Mouse (Mus musculus): ENCODE measurements at regions not wholly inside any gene's neighbourhood (a gene's known extent, or its start where the extent isn't known, plus 50 kb on each side); places are given as distances from the start of the nearest gene placed in this dataset.

- H3K9ac ChIP-seq (ENCODE audit: insufficient read depth, low read depth, low read length, poor library complexity, severe bottlenecking), result no peak overlapping the region
- TF ChIP-seq MAFK (IDR thresholded peaks at IDR 0.05; ENCODE audit: insufficient read depth, low read depth, low read length), result no peak
- TF ChIP-seq ZNF384 (IDR thresholded peaks at IDR 0.05; ENCODE audit: low read depth, low read length), result no peak
- TF ChIP-seq CHD2 (IDR thresholded peaks at IDR 0.05; ENCODE audit: low read depth, low read length), result no peak
- TF ChIP-seq ZC3H11A (IDR thresholded peaks at IDR 0.05; ENCODE audit: borderline replicate concordance, low read depth, low read length), result no peak
- no peak for TF ChIP-seq HCFC1 (IDR thresholded peaks at IDR 0.05; ENCODE audit: borderline replicate concordance, insufficient read depth, low read length)
- no peak overlapping the region for H3K4me3 ChIP-seq (ENCODE audit: insufficient read depth in 1 of 2, low read depth in 1 of 2, low read length in 2 of 2, poor library complexity in 1 of 2, severe bottlenecking in 1 of 2)
- H3K27ac ChIP-seq (ENCODE audit: insufficient read depth, low read depth, low read length, poor library complexity, severe bottlenecking), result no peak overlapping the region
- H3K4me1 ChIP-seq (ENCODE audit: control insufficient read depth in 2 of 2, insufficient read depth in 2 of 2, low read length in 2 of 2, poor library complexity in 1 of 2), result no peaks in the 10 kb centered on the region; a peak in 1 of 4 replicates
- in situ Hi-C loops (cut with MboI; ENCODE audit: low sequenced_read_pairs in 2 of 2, unreplicated experiment in 2 of 2), result no loop called here
- no peaks in the 10 kb centered on the region for H3K9me3 ChIP-seq (ENCODE audit: control insufficient read depth, insufficient read depth, low read depth, low read length)
- H3K36me3 ChIP-seq (ENCODE audit: control insufficient read depth, insufficient read depth, low read length, poor library complexity, severe bottlenecking), result no peaks in the 10 kb centered on the region
- DNase-seq (ENCODE audit: low read depth, low spot score), result no peak
Observed at GRCm38 (mm10) chr13:107683909-107684308, 360.3 kb upstream of the Smim15 start.

GRCm38 (mm10) chr13:107681719-107682118 lies 362.5 kb upstream of the Smim15 start:
- no peak overlapping the region for H3K4me3 ChIP-seq (ENCODE audit: insufficient read depth in 1 of 2, low read depth in 1 of 2, low read length in 2 of 2, poor library complexity in 1 of 2, severe bottlenecking in 1 of 2)
- no peak overlapping the region for H3K9ac ChIP-seq (ENCODE audit: insufficient read depth, low read depth, low read length, poor library complexity, severe bottlenecking)
- no peak for DNase-seq (ENCODE audit: low read depth, low spot score)
- H3K4me1 ChIP-seq (ENCODE audit: control insufficient read depth in 2 of 2, insufficient read depth in 2 of 2, low read length in 2 of 2, poor library complexity in 1 of 2), result peaks cover 0 to 2% of the 10 kb centered on the region in 2 experiments; a peak in 2 of 4 replicates
- no peaks in the 10 kb centered on the region for H3K9me3 ChIP-seq (ENCODE audit: control insufficient read depth, insufficient read depth, low read depth, low read length)
- H3K36me3 ChIP-seq (ENCODE audit: control insufficient read depth, insufficient read depth, low read length, poor library complexity, severe bottlenecking), result no peaks in the 10 kb centered on the region
- TF ChIP-seq CHD2 (IDR thresholded peaks at IDR 0.05; ENCODE audit: low read depth, low read length) (no peak), HCFC1 (IDR thresholded peaks at IDR 0.05; ENCODE audit: borderline replicate concordance, insufficient read depth, low read length) (no peak), ZNF384 (IDR thresholded peaks at IDR 0.05; ENCODE audit: low read depth, low read length) (no peak)
- in situ Hi-C loops (cut with MboI; ENCODE audit: low sequenced_read_pairs in 2 of 2, unreplicated experiment in 2 of 2), result no loop called here
- H3K27ac ChIP-seq (ENCODE audit: insufficient read depth, low read depth, low read length, poor library complexity, severe bottlenecking), result no peak overlapping the region

- Histone ChIP-seq H3K9me3 (ENCODE audit: control insufficient read depth, insufficient read depth, low read depth, low read length) (no peaks in the 10 kb centered on the region), H3K4me3 (ENCODE audit: insufficient read depth in 1 of 2, low read depth in 1 of 2, low read length in 2 of 2, poor library complexity in 1 of 2, severe bottlenecking in 1 of 2) (no peak overlapping the region), H3K4me1 (ENCODE audit: control insufficient read depth in 2 of 2, insufficient read depth in 2 of 2, low read length in 2 of 2, poor library complexity in 1 of 2) (peaks cover 0 to 17% of the 10 kb centered on the region in 2 experiments; a peak in 2 of 4 replicates), H3K36me3 (ENCODE audit: control insufficient read depth, insufficient read depth, low read length, poor library complexity, severe bottlenecking) (no peaks in the 10 kb centered on the region), H3K9ac (ENCODE audit: insufficient read depth, low read depth, low read length, poor library complexity, severe bottlenecking) (no peak overlapping the region), H3K27ac (ENCODE audit: insufficient read depth, low read depth, low read length, poor library complexity, severe bottlenecking) (no peak overlapping the region)
- no peak for DNase-seq (ENCODE audit: low read depth, low spot score)
- in situ Hi-C loops (cut with MboI; ENCODE audit: low sequenced_read_pairs in 2 of 2, unreplicated experiment in 2 of 2), result no loop called here
- TF ChIP-seq HCFC1 (IDR thresholded peaks at IDR 0.05; ENCODE audit: borderline replicate concordance, insufficient read depth, low read length) (no peak), ZC3H11A (IDR thresholded peaks at IDR 0.05; ENCODE audit: borderline replicate concordance, low read depth, low read length) (no peak), ZNF384 (IDR thresholded peaks at IDR 0.05; ENCODE audit: low read depth, low read length) (no peak), MAFK (IDR thresholded peaks at IDR 0.05; ENCODE audit: insufficient read depth, low read depth, low read length) (no peak), CHD2 (IDR thresholded peaks at IDR 0.05; ENCODE audit: low read depth, low read length) (no peak)
Observed at GRCm38 (mm10) chr13:107678860-107679259, 365.4 kb upstream of the Smim15 start.

- no peaks in the 10 kb centered on the region for H3K36me3 ChIP-seq (ENCODE audit: control insufficient read depth, insufficient read depth, low read length, poor library complexity, severe bottlenecking)
- no peak overlapping the region for H3K4me3 ChIP-seq (ENCODE audit: insufficient read depth in 1 of 2, low read depth in 1 of 2, low read length in 2 of 2, poor library complexity in 1 of 2, severe bottlenecking in 1 of 2)
- in situ Hi-C loops (cut with MboI; ENCODE audit: low sequenced_read_pairs in 2 of 2, unreplicated experiment in 2 of 2), result no loop called here
- DNase-seq (ENCODE audit: low read depth, low spot score), result no peak
- TF ChIP-seq ZC3H11A (IDR thresholded peaks at IDR 0.05; ENCODE audit: borderline replicate concordance, low read depth, low read length) (no peak), HCFC1 (IDR thresholded peaks at IDR 0.05; ENCODE audit: borderline replicate concordance, insufficient read depth, low read length) (no peak), CHD2 (IDR thresholded peaks at IDR 0.05; ENCODE audit: low read depth, low read length) (no peak), MAFK (IDR thresholded peaks at IDR 0.05; ENCODE audit: insufficient read depth, low read depth, low read length) (no peak), ZNF384 (IDR thresholded peaks at IDR 0.05; ENCODE audit: low read depth, low read length) (no peak)
- no peak overlapping the region for H3K27ac ChIP-seq (ENCODE audit: insufficient read depth, low read depth, low read length, poor library complexity, severe bottlenecking)
- H3K9ac ChIP-seq (ENCODE audit: insufficient read depth, low read depth, low read length, poor library complexity, severe bottlenecking), result no peak overlapping the region
- H3K9me3 ChIP-seq (ENCODE audit: control insufficient read depth, insufficient read depth, low read depth, low read length), result no peaks in the 10 kb centered on the region
- peaks cover 0 to 17% of the 10 kb centered on the region in 2 experiments; a peak in 2 of 4 replicates for H3K4me1 ChIP-seq (ENCODE audit: control insufficient read depth in 2 of 2, insufficient read depth in 2 of 2, low read length in 2 of 2, poor library complexity in 1 of 2)
Observed at GRCm38 (mm10) chr13:107677091-107677470, 367.2 kb upstream of the Smim15 start.
